Mouse (Mus musculus): Measurements from ENCODE around the gene Itga3.

Itga3 gene

GRCm38 (mm10) chr11:95096608-95097373, 20.2 kb upstream of the Itga3 start:
- in situ Hi-C loops (cut with MboI, MseI): no loop called here

- in situ Hi-C loops (cut with MboI, MseI): no loop called here
Measured at GRCm38 (mm10) chr11:95095596-95095995, 19.0 kb upstream of the Itga3 start.

DNA sequence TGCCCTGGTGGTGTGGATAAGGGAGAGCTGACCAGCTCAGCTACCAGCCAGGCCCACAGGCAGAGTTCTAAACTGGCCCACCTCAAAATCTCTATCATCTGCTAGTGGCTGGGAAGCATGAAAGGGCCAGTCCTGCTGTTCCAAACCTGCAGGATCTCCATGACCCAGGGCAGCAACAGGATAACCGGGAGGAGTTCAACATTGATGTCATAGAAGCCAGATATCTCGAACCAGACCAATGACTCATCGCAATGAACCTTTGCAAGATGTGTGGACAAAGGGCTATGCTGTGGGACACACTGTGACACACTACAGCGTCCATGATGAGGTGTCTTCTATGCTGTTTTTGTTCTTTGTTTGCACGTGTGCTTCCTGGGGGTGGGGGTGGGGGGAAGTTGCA, 16.5 kb upstream of the Itga3 start:
- in situ Hi-C loops (cut with MboI, MseI): no loop called here

- in situ Hi-C loops (cut with MboI, MseI): no loop called here
Measured at GRCm38 (mm10) chr11:95088857-95089779, 12.5 kb upstream of the Itga3 start.

- in situ Hi-C loops (cut with MboI, MseI): no loop called here
Measured at GRCm38 (mm10) chr11:95088286-95088685, 11.7 kb upstream of the Itga3 start.

- in situ Hi-C loops (cut with MboI, MseI): no loop called here
Measured at GRCm38 (mm10) chr11:95087301-95088228, 11.0 kb upstream of the Itga3 start.

DNA sequence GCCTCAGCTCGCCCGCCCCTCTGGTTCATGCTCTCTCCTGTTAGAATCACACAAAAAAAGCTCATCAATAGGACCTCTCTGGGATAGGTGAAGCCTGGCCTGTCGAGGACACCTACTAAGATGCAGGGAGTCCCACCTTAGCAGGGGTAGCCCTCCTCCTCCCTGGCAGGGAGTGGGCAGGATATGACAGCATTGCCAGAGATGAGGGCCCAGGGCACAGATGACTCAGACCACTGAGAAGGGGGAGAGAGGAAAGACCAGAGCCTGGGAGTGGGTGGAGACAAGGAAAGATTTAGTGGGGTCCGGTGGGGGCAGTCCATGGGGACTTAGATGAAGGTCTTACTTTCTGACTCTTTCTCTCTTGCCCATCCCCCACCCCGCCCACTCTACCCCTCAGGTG, 9.6 kb upstream of the Itga3 start:
- in situ Hi-C loops (cut with MboI, MseI): no loop called here

GRCm38 (mm10) chr11:95085710-95086109, 9.1 kb upstream of the Itga3 start:
- in situ Hi-C loops (cut with MboI, MseI): no loop called here

DNA sequence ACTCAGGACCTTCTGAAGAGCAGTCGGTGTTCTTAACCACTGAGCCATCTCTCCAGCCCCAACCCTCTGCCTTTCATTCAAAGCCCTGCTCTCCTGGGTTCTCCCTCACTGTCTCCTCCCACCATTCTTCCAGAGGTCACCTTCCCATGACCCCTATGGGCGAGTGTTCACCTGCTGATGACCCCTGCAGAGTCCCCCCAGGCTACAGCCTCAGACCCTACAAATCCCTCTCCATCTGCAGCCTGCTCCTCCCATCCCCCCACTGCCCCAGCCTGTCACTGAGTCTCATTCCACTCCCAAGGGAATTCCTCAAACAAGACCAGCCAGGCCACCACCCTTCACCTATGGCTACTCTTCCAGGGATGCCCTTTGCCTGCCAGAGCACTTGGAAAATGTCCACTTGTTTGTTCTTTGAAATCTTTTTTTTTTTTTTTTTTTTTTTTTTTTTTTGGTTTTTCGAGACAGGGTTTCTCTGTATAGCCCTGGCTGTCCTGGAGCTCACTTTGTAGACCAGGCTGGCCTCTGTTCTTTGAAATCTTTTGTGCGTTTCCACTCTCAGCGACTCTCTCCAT, 8.3 kb upstream of the Itga3 start:
- in situ Hi-C loops (cut with MboI, MseI): no loop called here

- in situ Hi-C loops (cut with MboI, MseI): no loop called here
Measured at GRCm38 (mm10) chr11:95084175-95084574, 7.6 kb upstream of the Itga3 start.

DNA sequence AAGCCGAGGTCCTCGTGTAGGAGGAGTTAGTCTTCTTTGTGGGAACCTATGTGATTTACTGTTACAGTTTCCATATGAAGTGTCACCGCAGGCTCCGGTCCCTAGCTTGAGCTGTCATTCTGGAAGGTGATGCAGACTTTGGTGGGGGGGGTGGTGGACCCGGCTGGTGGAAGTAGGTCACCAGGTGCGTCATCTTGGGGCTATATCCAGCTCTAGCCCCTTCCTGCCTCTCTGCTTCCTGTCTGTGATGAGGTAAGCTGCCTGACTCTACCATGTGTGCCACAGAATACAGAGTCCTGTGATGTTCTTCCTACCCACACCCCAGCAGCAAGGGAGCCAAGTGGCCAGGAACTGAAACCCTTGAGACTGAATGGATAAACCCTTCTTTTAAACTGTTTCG, 6.3 kb upstream of the Itga3 start:
- in situ Hi-C loops (cut with MboI, MseI): no loop called here

GRCm38 (mm10) chr11:95080783-95081182, 4.2 kb upstream of the Itga3 start:
- in situ Hi-C loops (cut with MboI, MseI): no loop called here

DNA sequence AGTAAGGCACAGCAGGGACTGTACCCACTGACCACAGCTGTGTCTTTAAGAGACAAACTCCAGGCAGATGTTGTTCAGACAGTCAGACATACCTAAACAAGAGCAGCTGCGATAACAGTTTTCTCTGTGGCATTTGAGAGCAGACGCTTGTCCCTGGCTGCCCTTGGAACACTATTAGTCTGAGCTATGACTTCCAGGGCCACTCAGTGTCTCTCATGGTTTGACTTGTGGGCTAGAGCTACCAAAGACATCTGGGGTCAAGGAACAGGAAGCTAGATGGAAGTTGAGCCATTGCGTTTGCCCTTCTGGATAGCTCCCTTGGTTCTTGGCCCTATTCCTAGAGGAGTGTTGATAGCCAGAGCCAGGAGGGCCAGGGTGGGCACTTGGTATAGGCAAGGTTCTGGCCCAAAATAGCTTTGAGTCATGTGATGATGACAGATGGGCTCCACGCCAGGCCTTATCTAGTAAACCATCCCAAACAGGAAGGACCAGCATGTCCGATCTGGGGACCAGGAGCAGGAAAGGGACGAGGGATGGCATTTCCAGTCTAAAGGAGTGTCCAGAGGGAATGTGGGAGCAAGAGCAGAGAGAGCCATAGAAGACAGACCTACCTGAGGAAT, 2.8 kb upstream of the Itga3 start:
- in situ Hi-C loops (cut with MboI, MseI): loop anchor here (10.0 kb wide), 1 partner anchor 805 kb away; no protein-coding TSS in a partner anchor

GRCm38 (mm10) chr11:95077956-95078355, 1.4 kb upstream of the Itga3 start:
- in situ Hi-C loops (cut with MboI, MseI): loop anchor here (10.0 kb wide), 1 partner anchor 807 kb away; no protein-coding TSS in a partner anchor

DNA sequence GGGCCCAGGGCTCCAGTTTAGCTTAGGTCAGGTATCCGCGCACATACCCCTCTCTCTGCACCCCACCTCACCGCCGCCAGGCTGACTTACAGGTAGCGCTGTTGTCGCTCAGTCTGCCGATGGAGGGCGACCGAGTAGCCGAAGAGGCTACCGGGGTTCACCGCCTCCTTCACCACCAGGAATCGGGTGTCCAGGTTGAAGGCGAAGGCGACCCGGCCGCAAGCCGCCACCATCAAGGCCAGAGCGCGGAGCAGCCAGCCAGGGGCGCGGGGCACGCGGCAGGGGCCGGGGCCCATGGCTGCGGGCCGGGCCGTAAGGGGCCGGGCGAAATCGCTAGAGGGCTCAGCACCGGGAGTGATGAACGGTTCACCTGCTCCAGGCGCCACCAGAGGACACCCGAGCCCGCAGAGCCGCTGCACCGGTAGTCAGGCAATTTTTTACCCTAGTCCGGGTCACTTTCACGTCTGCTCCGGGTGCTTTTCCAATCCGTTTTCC, 513 bp downstream of the Itga3 start:
- in situ Hi-C loops (cut with MboI, MseI): loop anchor here (10.0 kb wide), 1 partner anchor 809 kb away; no protein-coding TSS in a partner anchor

GRCm38 (mm10) chr11:95075197-95076040, 1.2 kb downstream of the Itga3 start:
- in situ Hi-C loops (cut with MboI, MseI): loop anchor here (10.0 kb wide), 1 partner anchor 809 kb away; no protein-coding TSS in a partner anchor

DNA sequence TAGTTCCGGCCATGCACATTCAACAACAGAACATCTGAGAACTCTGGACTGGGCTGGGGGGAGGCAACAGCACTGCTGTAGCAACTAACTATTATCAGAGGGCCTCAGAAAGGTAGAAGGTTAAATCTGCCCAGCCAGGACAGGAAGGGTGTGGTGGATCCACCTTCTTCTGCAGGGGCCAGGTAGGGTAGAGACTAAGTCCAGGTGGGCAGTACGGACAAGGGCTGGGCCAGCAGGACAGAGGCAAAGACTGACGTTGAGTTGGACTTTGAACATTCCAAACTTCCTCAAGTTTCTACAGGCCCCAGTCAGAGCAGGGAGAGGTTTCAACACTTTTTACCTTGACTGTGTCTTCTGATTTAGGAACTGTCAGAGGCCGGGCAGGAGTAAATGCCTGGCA, 1.9 kb downstream of the Itga3 start:
- in situ Hi-C loops (cut with MboI, MseI): loop anchor here (10.0 kb wide), 1 partner anchor 810 kb away; no protein-coding TSS in a partner anchor

- in situ Hi-C loops (cut with MboI, MseI): loop anchor here (10.0 kb wide), 1 partner anchor 811 kb away; no protein-coding TSS in a partner anchor
Measured at GRCm38 (mm10) chr11:95073835-95074234, 2.8 kb downstream of the Itga3 start.

- in situ Hi-C loops (cut with MboI, MseI): loop anchor here (10.0 kb wide), 1 partner anchor 812 kb away; no protein-coding TSS in a partner anchor
Measured at GRCm38 (mm10) chr11:95072804-95073203, 3.8 kb downstream of the Itga3 start.

All from regulatory T cell (primary cell).